Mouse (Mus musculus): ENCODE measurements around the gene Lgr6.

GRCm38 (mm10) chr1:135064525-135064924, 40.6 kb downstream of the Lgr6 start:
- TF ChIP-seq TAL1 (conservative IDR thresholded peaks at IDR 0.05; ENCODE audit: low read depth, low read length) (no peak), CTCF (IDR thresholded peaks at IDR 0.05; ENCODE audit: low read depth, low read length) (no peak), GATA1 (IDR thresholded peaks at IDR 0.05; ENCODE audit: borderline replicate concordance, low read length) (no peak), POLR2AphosphoS5 (IDR thresholded peaks at IDR 0.05; ENCODE audit: insufficient replicate concordance, low read depth, low read length) (no peak), GATA2 (IDR thresholded peaks at IDR 0.05; ENCODE audit: borderline replicate concordance, low read depth, low read length) (no peak)
